Mouse (Mus musculus) embryonic facial prominence, embryonic 14.5 days (tissue): ENCODE measurements at regions not wholly inside any gene's neighbourhood (a gene's known extent, or its start where the extent isn't known, plus 50 kb on each side); places are given as distances from the start of the nearest gene placed in this dataset.
A peak's percentile ranks its signal among the peaks of the same experiment; 100 is the strongest.
"Not testable (repeated sequence)": the region's sequence is repeated elsewhere in the genome, so short reads cannot be mapped to it uniquely, and the experiment has no call there.

ENCODE experiments used
- ATAC-seq: fragments of 200-750 bp; cut with Nextera tagmentation; 2 replicates; pipeline ENCODE4 v1.8.0; 2017; ENCODE audit warnings: low read depth, moderate number of reproducible peaks, moderate TSS enrichment
- DNase-seq: peaks from one replicate; pipeline ENCODE4 v3.0.0-alpha.2; 2015; ENCODE audit warnings: low spot score
- H3K27ac ChIP-seq: fragments of 300-500 bp; sonication (generic); replicated peaks from 2 replicates; pipeline ENCODE4 v1.5.1; 2014; ENCODE audit warnings: low read depth, mild to moderate bottlenecking, low read length, moderate library complexity
- H3K27me3 ChIP-seq: fragments of 300-500 bp; sonication (generic); replicated peaks from 2 replicates; pipeline ENCODE4 v1.6.1; 2014; ENCODE audit warnings: low read length; ENCODE audit not compliant: control insufficient read depth, insufficient read depth
- H3K36me3 ChIP-seq: fragments of 300-500 bp; sonication (generic); 2 replicates; pipeline ENCODE4 v1.6.1; 2014; ENCODE audit warnings: low read length, mixed read lengths; ENCODE audit not compliant: control insufficient read depth, insufficient read depth
- H3K4me1 ChIP-seq: fragments of 300-500 bp; sonication (generic); 2 replicates; pipeline ENCODE4 v1.6.1; 2014; ENCODE audit warnings: antibody characterized with exemption, low read length; ENCODE audit not compliant: control insufficient read depth, insufficient read depth
- H3K4me2 ChIP-seq: fragments of 300-500 bp; sonication (generic); 2 replicates; pipeline ENCODE4 v1.6.1; 2014; ENCODE audit warnings: low read depth, mild to moderate bottlenecking, low read length, moderate library complexity, mixed read lengths
- H3K4me3 ChIP-seq: fragments of 300-500 bp; sonication (generic); 2 replicates; pipeline ENCODE4 v1.5.1; 2014; ENCODE audit warnings: low read depth, mild to moderate bottlenecking, low read length
- H3K9ac ChIP-seq: fragments of 300-500 bp; sonication (generic); 2 replicates; pipeline ENCODE4 v1.6.1; 2014; ENCODE audit warnings: low read depth, mild to moderate bottlenecking, low read length, moderate library complexity, mixed read lengths
- H3K9me3 ChIP-seq: fragments of 300-500 bp; sonication (generic); 2 replicates; pipeline ENCODE4 v1.6.1; 2016; ENCODE audit warnings: low read length; ENCODE audit not compliant: control insufficient read depth
- WGBS: fragments of 180-500 bp; shearing (Covaris S2); extraction: QIAGEN DNeasy Blood & Tissue Kit; methylation state at CpG from one replicate; pipeline ENCODE4 v1.1.7; 2014; 5-methylcytosine and 5-hydroxymethylcytosine counted together

- H3K4me3 ChIP-seq, H3K27me3 ChIP-seq, H3K9ac ChIP-seq, DNase-seq, H3K36me3 ChIP-seq, ATAC-seq, H3K4me1 ChIP-seq, H3K27ac ChIP-seq, H3K4me2 ChIP-seq, H3K9me3 ChIP-seq: not testable (repeated sequence)
- 94% methylated on average over 2 of the region's 2 CpGs for WGBS
Observed at GRCm38 (mm10) chr1:154061397-154061796, 139.6 kb upstream of the Zfp648 start.

- ATAC-seq = no peak
- Histone ChIP-seq H3K27me3 (no peaks in the 10 kb centered on the region), H3K27ac (no peak overlapping the region)
Observed at GRCm38 (mm10) chr1:154061851-154062250, 139.1 kb upstream of the Zfp648 start.

GRCm38 (mm10) chr1:154062666-154063065 is 138.3 kb upstream of the Zfp648 start:
- Histone ChIP-seq H3K9me3 (no peaks in the 10 kb centered on the region), H3K27ac (no peak overlapping the region), H3K9ac (no peak overlapping the region), H3K4me1 (no peaks in the 10 kb centered on the region), H3K4me3 (no peak overlapping the region), H3K4me2 (no peak overlapping the region), H3K36me3 (no peaks in the 10 kb centered on the region), H3K27me3 (no peaks in the 10 kb centered on the region)
- WGBS = 75% methylated on average over 7 of the region's 7 CpGs
- DNase-seq (no peak), ATAC-seq (no peak)

More at GRCm38 (mm10) chr1:154061851-154062250, 139.1 kb upstream of the Zfp648 start:
- no peak for DNase-seq
- WGBS = 81% methylated on average over 1 of the region's 1 CpGs
- Histone ChIP-seq H3K36me3 (no peaks in the 10 kb centered on the region), H3K4me1 (no peaks in the 10 kb centered on the region), H3K4me3 (no peak overlapping the region), H3K9ac (no peak overlapping the region), H3K4me2 (no peak overlapping the region), H3K9me3 (no peaks in the 10 kb centered on the region)

GRCm38 (mm10) chr1:154064633-154065032 is 136.4 kb upstream of the Zfp648 start:
- no peak for DNase-seq

GRCm38 (mm10) chr1:154065336-154066329 is 135.4 kb upstream of the Zfp648 start:
- H3K4me1 ChIP-seq = no peaks in the 10 kb centered on the region
- H3K27ac ChIP-seq = no peak overlapping the region
- DNase-seq (peak; percentile 36), ATAC-seq (no peak)
- H3K27me3 ChIP-seq = no peaks in the 10 kb centered on the region
- H3K4me3 ChIP-seq = no peak overlapping the region
- H3K36me3 ChIP-seq = no peaks in the 10 kb centered on the region
- H3K9ac ChIP-seq = no peak overlapping the region
- no peak overlapping the region for H3K4me2 ChIP-seq
- 71% methylated on average over 18 of the region's 18 CpGs for WGBS
- H3K9me3 ChIP-seq = no peaks in the 10 kb centered on the region

More at GRCm38 (mm10) chr1:154064633-154065032, 136.4 kb upstream of the Zfp648 start:
- ATAC-seq = no peak
- Histone ChIP-seq H3K27me3 (no peaks in the 10 kb centered on the region), H3K36me3 (no peaks in the 10 kb centered on the region), H3K4me3 (no peak overlapping the region), H3K9me3 (no peaks in the 10 kb centered on the region), H3K9ac (no peak overlapping the region), H3K27ac (no peak overlapping the region), H3K4me1 (no peaks in the 10 kb centered on the region), H3K4me2 (no peak overlapping the region)
- 75% methylated on average over 5 of the region's 5 CpGs for WGBS

GRCm38 (mm10) chr1:154067856-154068255 is 133.1 kb upstream of the Zfp648 start:
- Histone ChIP-seq H3K36me3 (no peaks in the 10 kb centered on the region), H3K27ac (no peak overlapping the region), H3K4me1 (no peaks in the 10 kb centered on the region), H3K27me3 (no peaks in the 10 kb centered on the region), H3K9ac (no peak overlapping the region), H3K4me3 (no peak overlapping the region), H3K9me3 (no peaks in the 10 kb centered on the region), H3K4me2 (no peak overlapping the region)
- ATAC-seq = no peak
- WGBS = 79% methylated on average over 1 of the region's 1 CpGs
- DNase-seq = no peak

- ATAC-seq (no peak), DNase-seq (no peak)
- Histone ChIP-seq H3K36me3 (no peaks in the 10 kb centered on the region), H3K27me3 (no peaks in the 10 kb centered on the region), H3K27ac (no peak overlapping the region), H3K9me3 (no peaks in the 10 kb centered on the region), H3K4me1 (no peaks in the 10 kb centered on the region), H3K9ac (no peak overlapping the region), H3K4me3 (no peak overlapping the region), H3K4me2 (no peak overlapping the region)
- 83% methylated on average over 1 of the region's 1 CpGs for WGBS
Observed at GRCm38 (mm10) chr1:154074270-154074669, 126.7 kb upstream of the Zfp648 start.

GRCm38 (mm10) chr1:154076684-154077475 is 124.1 kb upstream of the Zfp648 start:
- no peaks in the 10 kb centered on the region for H3K9me3 ChIP-seq
- H3K4me1 ChIP-seq = no peaks in the 10 kb centered on the region
- H3K4me2 ChIP-seq = no peak overlapping the region
- H3K27me3 ChIP-seq = no peaks in the 10 kb centered on the region
- ATAC-seq (peak; percentile 60; the same call in 1 of the 2 replicates), DNase-seq (peak; percentile 67)
- no peak overlapping the region for H3K4me3 ChIP-seq
- 56% methylated on average over 10 of the region's 10 CpGs for WGBS
- H3K9ac ChIP-seq = no peak overlapping the region
- H3K27ac ChIP-seq = no peak overlapping the region
- H3K36me3 ChIP-seq = no peaks in the 10 kb centered on the region
